Mouse (Mus musculus): ENCODE results near the gene Commd1.

- TF ChIP-seq CTCF (IDR thresholded peaks at IDR 0.05 in 2 of 3, conservative IDR thresholded peaks at IDR 0.05 in 1 of 3; ENCODE audit: control insufficient read depth in 1 of 3, insufficient read depth in 1 of 3, low read depth in 2 of 3, low read length in 3 of 3, poor library complexity in 1 of 3, severe bottlenecking in 1 of 3) (no peak; a peak in 1 of 6 replicates), EP300 (IDR thresholded peaks at IDR 0.05; ENCODE audit: low read depth in 1 of 2, low read length in 2 of 2) (0 out of 4 replicates have a peak, but pooled peaks of 1 of the 2 experiments have one; percentile 24), POLR2A (IDR thresholded peaks at IDR 0.05; ENCODE audit: control insufficient read depth in 1 of 2, insufficient read depth in 1 of 2, low read depth in 1 of 2, low read length in 2 of 2, poor library complexity in 1 of 2) (peak; percentile 81 to 89; a peak in 3 of 4 replicates)
Observed at GRCm38 (mm10) chr11:22859633-22860334, 122.4 kb downstream of the Commd1 start.
